Mouse (Mus musculus) left cerebral cortex, postnatal 14 days (tissue): ENCODE data around the gene AW549877. TPM values are rescaled to one million over a fixed set of nuclear protein-coding genes. Genes with fewer than 3 reads are reported as not detected.
A peak's percentile ranks its signal among the peaks of the same experiment; 100 is the strongest.

Experiments used
- DNase-seq, 2 experiments: peaks; one replicate each; pipeline ENCODE4 v3.0.0; 2021 to 2022; ENCODE audit warnings: low spot score in 2 of 2, mixed read lengths in 1 of 2
- intact Hi-C: fragments of 180-260 bp; cut with DNase I; formaldehyde crosslinking; loops from one replicate; pipeline ENCODE4 v1.15.1; 2025
- long read RNA-seq, 2 experiments: library from polyadenylated mRNA; stranded (forward); transcript quantifications; one replicate each; pipeline ENCODE4 v2.0.0; 2021
- total RNA-seq, 2 experiments: library from RNA; stranded (reverse); gene quantifications; 2 replicates each; pipeline ENCODE4 v1.2.3; 2021

AW549877 gene
- 10 to 100 TPM; 41.4 to 42.6 TPM for total RNA-seq
- long read RNA-seq, experiment 1, full-length matches to known transcripts = 34 of 46 reads
- long read RNA-seq, experiment 1, partial matches to known transcripts = 4 of 46 reads
- long read RNA-seq, experiment 1, other reads (novel, unspliced or antisense) = 8 of 46 reads
- long read RNA-seq, experiment 2, full-length matches to known transcripts = 26 of 37 reads
- long read RNA-seq, experiment 2, partial matches to known transcripts = 1 of 37 reads
- long read RNA-seq, experiment 2, other reads (novel, unspliced or antisense) = 10 of 37 reads

GRCm38 (mm10) chr15:3995448-3996266 lies at the start of gene AW549877:
TSS of gene AW549877 (minus strand) at chr15:3995744.
- peak; percentile 97 to 99 for DNase-seq
- intact Hi-C loops = loop anchor here (2.0 kb wide), 1 partner anchor 31 kb away; the partner anchor contains the start of gene Oxct1

- DNase-seq = peak; percentile 31 to 44
- intact Hi-C loops = loop anchor here (5.0 to 10.0 kb wide), 2 partner anchors 86 to 748 kb away; no protein-coding TSS in a partner anchor
Measured at GRCm38 (mm10) chr15:4043032-4043471, 47.5 kb upstream of the AW549877 start.

GRCm38 (mm10) chr15:4042423-4042822 lies 46.9 kb upstream of the AW549877 start:
- DNase-seq = no peak
- intact Hi-C loops = loop anchor here (5.0 to 10.0 kb wide), 2 partner anchors 85 to 748 kb away; no protein-coding TSS in a partner anchor

- no peak for DNase-seq
- intact Hi-C loops = no loop called here
Measured at GRCm38 (mm10) chr15:4033168-4034004, 37.8 kb upstream of the AW549877 start.

GRCm38 (mm10) chr15:4028960-4029359 lies 33.4 kb upstream of the AW549877 start:
- intact Hi-C loops = no loop called here
- DNase-seq = no peak

- intact Hi-C loops = no loop called here
- no peak for DNase-seq
Measured at GRCm38 (mm10) chr15:4028411-4028700, 32.8 kb upstream of the AW549877 start.

- intact Hi-C loops = loop anchor here (2.0 kb wide), 1 partner anchor 33 kb away; the partner anchor contains the start of gene AW549877
- peak in 1 of 2 experiments; percentile 18 for DNase-seq
Measured at GRCm38 (mm10) chr15:4027671-4028410, 32.3 kb upstream of the AW549877 start.

GRCm38 (mm10) chr15:4026831-4027584 lies 31.5 kb upstream of the AW549877 start:
- peak; percentile 83 for DNase-seq
- intact Hi-C loops = loop anchor here (2.0 kb wide), 1 partner anchor 32 kb away; the partner anchor contains the start of gene AW549877

GRCm38 (mm10) chr15:4026231-4026773 lies 30.8 kb upstream of the AW549877 start, which contains the start of gene Oxct1:
TSS of gene Oxct1 (plus strand) at chr15:4026383.
- intact Hi-C loops = loop anchor here (2.0 kb wide), 1 partner anchor 32 kb away; the partner anchor contains the start of gene AW549877
- peak; percentile 93 to 95 for DNase-seq

GRCm38 (mm10) chr15:4025508-4025904 lies 30.0 kb upstream of the AW549877 start:
- intact Hi-C loops = no loop called here
- DNase-seq = no peak

GRCm38 (mm10) chr15:4024726-4025507 lies 29.4 kb upstream of the AW549877 start:
- intact Hi-C loops = no loop called here
- no peak for DNase-seq

GRCm38 (mm10) chr15:4023747-4024146 lies 28.2 kb upstream of the AW549877 start:
- DNase-seq = no peak
- intact Hi-C loops = no loop called here

- no peak for DNase-seq
- intact Hi-C loops = no loop called here
Measured at GRCm38 (mm10) chr15:4020711-4021110, 25.2 kb upstream of the AW549877 start.

GRCm38 (mm10) chr15:4013873-4014272 lies 18.3 kb upstream of the AW549877 start:
- intact Hi-C loops = no loop called here
- DNase-seq = no peak

GRCm38 (mm10) chr15:4000536-4000935 lies 5.0 kb upstream of the AW549877 start:
- intact Hi-C loops = no loop called here
- DNase-seq = no peak

GRCm38 (mm10) chr15:3999144-3999543 lies 3.6 kb upstream of the AW549877 start:
- intact Hi-C loops = no loop called here
- DNase-seq = no peak
